Mouse (Mus musculus) hindbrain, embryonic 16.5 days (tissue): ENCODE results near the gene 1190005I06Rik. TPM values are rescaled to one million over a fixed set of nuclear protein-coding genes. Genes with fewer than 3 reads are reported as not detected.
"Not testable (repeated sequence)": the region's sequence is repeated elsewhere in the genome, so short reads cannot be mapped to it uniquely, and the experiment has no call there.

ENCODE experiments used
- ATAC-seq: fragments of 200-750 bp; cut with Nextera tagmentation; 2 replicates; pipeline ENCODE4 v1.8.0; 2017; ENCODE audit warnings: moderate TSS enrichment, moderate library complexity
- H3K27ac ChIP-seq: fragments of 300-500 bp; sonication (generic); 2 replicates; pipeline ENCODE4 v1.5.1; 2014; ENCODE audit warnings: low read depth, mild to moderate bottlenecking, control low read depth, low read length, moderate library complexity
- H3K27me3 ChIP-seq: fragments of 300-500 bp; sonication (generic); replicated peaks from 2 replicates; pipeline ENCODE4 v1.6.1; 2014; ENCODE audit warnings: low read length; ENCODE audit not compliant: control insufficient read depth, insufficient read depth
- H3K36me3 ChIP-seq: fragments of 300-500 bp; sonication (generic); 2 replicates; pipeline ENCODE4 v1.6.1; 2014; ENCODE audit warnings: mild to moderate bottlenecking, low read length, moderate library complexity, mixed read lengths; ENCODE audit not compliant: control insufficient read depth, insufficient read depth
- H3K4me1 ChIP-seq: fragments of 300-500 bp; sonication (generic); 2 replicates; pipeline ENCODE4 v1.6.1; 2014; ENCODE audit warnings: low read depth, low read length; ENCODE audit not compliant: control insufficient read depth, insufficient read depth
- H3K4me2 ChIP-seq: fragments of 300-500 bp; sonication (generic); 2 replicates; pipeline ENCODE4 v1.6.1; 2014; ENCODE audit warnings: mild to moderate bottlenecking, low read length, control low read depth, moderate library complexity
- H3K4me3 ChIP-seq: fragments of 300-500 bp; sonication (generic); 2 replicates; pipeline ENCODE4 v1.5.1; 2014; ENCODE audit warnings: mild to moderate bottlenecking, low read length, control low read depth, moderate library complexity
- H3K9ac ChIP-seq: fragments of 300-500 bp; sonication (generic); 2 replicates; pipeline ENCODE4 v1.6.1; 2014; ENCODE audit warnings: low read depth, mild to moderate bottlenecking, control low read depth, low read length, moderate library complexity
- H3K9me3 ChIP-seq: fragments of 300-500 bp; sonication (generic); 2 replicates; pipeline ENCODE4 v1.6.1; 2014; ENCODE audit warnings: mild to moderate bottlenecking, low read length, moderate library complexity; ENCODE audit not compliant: control insufficient read depth
- WGBS: fragments of 180-500 bp; shearing (Covaris S2); extraction: QIAGEN DNeasy Blood & Tissue Kit; methylation state at CpG from one replicate; pipeline ENCODE4 v1.1.7; 2014; 5-methylcytosine and 5-hydroxymethylcytosine counted together
- polyA plus RNA-seq: library from polyadenylated mRNA; unstranded; fragments of >200 nt; fragmentation: Nextera tagmentation; extraction: Ambion mirVana; gene quantifications from 2 replicates; pipeline ENCODE4 v1.2.1, GENCODE M21; 2015

Gene 1190005I06Rik
- polyA plus RNA-seq, 1 experiment from 2014 or later = 20.5 TPM

GRCm38 (mm10) chr8:120685097-120685496 lies 37.7 kb upstream of the 1190005I06Rik start:
- H3K9me3 ChIP-seq = no peaks in the 10 kb centered on the region
- H3K4me3 ChIP-seq = no peak overlapping the region
- no peak overlapping the region for H3K9ac ChIP-seq
- no peak overlapping the region for H3K4me2 ChIP-seq
- H3K27ac ChIP-seq = no peak overlapping the region
- ATAC-seq = no peak
- WGBS = 69% methylated on average over 5 of the region's 5 CpGs
- no peaks in the 10 kb centered on the region for H3K4me1 ChIP-seq
- no peaks in the 10 kb centered on the region for H3K27me3 ChIP-seq
- H3K36me3 ChIP-seq = no peaks in the 10 kb centered on the region

- Histone ChIP-seq H3K9me3 (no peaks in the 10 kb centered on the region), H3K4me1 (no peaks in the 10 kb centered on the region), H3K27ac (no peak overlapping the region), H3K4me3 (no peak overlapping the region), H3K4me2 (no peak overlapping the region), H3K27me3 (no peaks in the 10 kb centered on the region), H3K9ac (no peak overlapping the region), H3K36me3 (no peaks in the 10 kb centered on the region)
- ATAC-seq = no peak
- WGBS = 74% methylated on average over 5 of the region's 5 CpGs
Measured at GRCm38 (mm10) chr8:120684082-120684481, 36.6 kb upstream of the 1190005I06Rik start.

GRCm38 (mm10) chr8:120683602-120684001 lies 36.2 kb upstream of the 1190005I06Rik start:
- no peak overlapping the region for H3K4me2 ChIP-seq
- H3K27ac ChIP-seq = no peak overlapping the region
- no peak for ATAC-seq
- H3K27me3 ChIP-seq = no peaks in the 10 kb centered on the region
- no peak overlapping the region for H3K9ac ChIP-seq
- 17% methylated on average over 10 of the region's 10 CpGs for WGBS
- H3K36me3 ChIP-seq = no peaks in the 10 kb centered on the region
- H3K4me1 ChIP-seq = no peaks in the 10 kb centered on the region
- no peaks in the 10 kb centered on the region for H3K9me3 ChIP-seq
- no peak overlapping the region for H3K4me3 ChIP-seq

GRCm38 (mm10) chr8:120681113-120681512 lies 33.7 kb upstream of the 1190005I06Rik start:
- no peak for ATAC-seq
- Histone ChIP-seq H3K9me3 (no peaks in the 10 kb centered on the region), H3K9ac (no peak overlapping the region), H3K4me3 (no peak overlapping the region), H3K4me1 (no peaks in the 10 kb centered on the region), H3K4me2 (no peak overlapping the region), H3K36me3 (peaks cover 3% of the 10 kb centered on the region; the same call in 1 of the 2 replicates), H3K27ac (no peak overlapping the region), H3K27me3 (no peaks in the 10 kb centered on the region)
- WGBS = 77% methylated on average over 10 of the region's 10 CpGs

- not testable (repeated sequence) for ATAC-seq, H3K4me2 ChIP-seq, H3K27me3 ChIP-seq, H3K9me3 ChIP-seq, H3K4me3 ChIP-seq, H3K4me1 ChIP-seq, H3K36me3 ChIP-seq, H3K9ac ChIP-seq, H3K27ac ChIP-seq
- WGBS = 52% methylated on average over 7 of the region's 7 CpGs
Measured at GRCm38 (mm10) chr8:120680405-120680804, 33.0 kb upstream of the 1190005I06Rik start.

- WGBS = 79% methylated on average over 11 of the region's 11 CpGs
- no peak overlapping the region; the same call in 1 of the 2 replicates for H3K9ac ChIP-seq
- no peak for ATAC-seq
- peaks cover 3% of the 10 kb centered on the region; the same call in 1 of the 2 replicates for H3K36me3 ChIP-seq
- no peaks in the 10 kb centered on the region for H3K4me1 ChIP-seq
- no peaks in the 10 kb centered on the region for H3K9me3 ChIP-seq
- no peaks in the 10 kb centered on the region for H3K27me3 ChIP-seq
- no peak overlapping the region for H3K4me3 ChIP-seq
- no peak overlapping the region for H3K4me2 ChIP-seq
- no peak overlapping the region for H3K27ac ChIP-seq
Measured at GRCm38 (mm10) chr8:120679629-120680387, 32.4 kb upstream of the 1190005I06Rik start.

- Histone ChIP-seq H3K4me1 (no peaks in the 10 kb centered on the region), H3K4me3 (no peak overlapping the region), H3K9ac (no peak overlapping the region), H3K4me2 (no peak overlapping the region), H3K9me3 (no peaks in the 10 kb centered on the region), H3K27ac (no peak overlapping the region), H3K36me3 (peaks cover 10% of the 10 kb centered on the region), H3K27me3 (no peaks in the 10 kb centered on the region)
- 14% methylated on average over 10 of the region's 10 CpGs for WGBS
- ATAC-seq = peak; percentile 37; the same call in 1 of the 2 replicates
Measured at GRCm38 (mm10) chr8:120678447-120678846, 31.0 kb upstream of the 1190005I06Rik start.

- H3K9ac ChIP-seq = no peak overlapping the region
- no peak for ATAC-seq
- H3K27ac ChIP-seq = no peak overlapping the region
- H3K4me1 ChIP-seq = no peaks in the 10 kb centered on the region; the same call in 1 of the 2 replicates
- H3K9me3 ChIP-seq = no peaks in the 10 kb centered on the region
- H3K4me2 ChIP-seq = no peak overlapping the region
- no peak overlapping the region for H3K4me3 ChIP-seq
- peaks cover 25% of the 10 kb centered on the region for H3K36me3 ChIP-seq
- H3K27me3 ChIP-seq = no peaks in the 10 kb centered on the region
- 71% methylated on average over 8 of the region's 8 CpGs for WGBS
Measured at GRCm38 (mm10) chr8:120675718-120676117, 28.3 kb upstream of the 1190005I06Rik start.

GRCm38 (mm10) chr8:120673298-120673697 lies 25.9 kb upstream of the 1190005I06Rik start:
- no peak overlapping the region for H3K4me2 ChIP-seq
- peaks cover 26% of the 10 kb centered on the region for H3K36me3 ChIP-seq
- H3K4me3 ChIP-seq = no peak overlapping the region
- ATAC-seq = no peak
- no peaks in the 10 kb centered on the region for H3K27me3 ChIP-seq
- H3K9ac ChIP-seq = no peak overlapping the region
- H3K9me3 ChIP-seq = no peaks in the 10 kb centered on the region
- H3K4me1 ChIP-seq = peaks cover 6% of the 10 kb centered on the region
- no peak overlapping the region for H3K27ac ChIP-seq
- WGBS = 91% methylated on average over 7 of the region's 7 CpGs
